In genomic region chr3:22174232-22174631, GRCm38 (mm10) we compare ENCODE assay signal across 26 mouse cellular contexts.
A peak's percentile ranks its signal among the peaks of the same experiment; 100 is the strongest.
DNase-seq lines count a peak whose midpoint lies in the region; ATAC-seq and TF ChIP-seq lines count a peak whose summit lies in the region.
"Had no signal": no experiment of that assay in that cellular context is flagged by ENCODE, and none has a peak within 500 bp of the region (broad histone marks: within the 10 kb centered on the region; RNA-seq: fewer than 3 reads in every experiment).

No protein-coding gene starts in this region.

- no peak overlapping the region for H3K4me2 ChIP-seq in forebrain, embryonic 13.5 days
- H3K4me2 ChIP-seq in forebrain, postnatal 0 days (ENCODE audit: low read depth), result no peak overlapping the region
- H3K4me2 ChIP-seq: embryonic facial prominence, embryonic 12.5 days; heart, embryonic 12.5 days; heart, embryonic 15.5 days; hindbrain, embryonic 13.5 days; intestine, embryonic 15.5 days had no signal

- no peak for DNase-seq in forebrain, postnatal 0 days
- peak; percentile 49 for DNase-seq in heart, adult 11 months
- DNase-seq in heart, adult 9 months (ENCODE audit: low spot score in 2 of 2), result no peak
- peak; percentile 36 for DNase-seq in 416B (ENCODE audit: low read depth)
- peak; percentile 26 for DNase-seq in brain, embryonic 14.5 days (ENCODE audit: low read depth)
- DNase-seq in midbrain, embryonic 10.5 days (ENCODE audit: low spot score), result no peak
- DNase-seq: adrenal gland, adult 8-10 months; adrenal gland, postnatal 25 days; cerebellum, adult 18-20 months; cerebellum, adult 9-10 months; cerebellum, postnatal 14 days; gastrocnemius, postnatal 36 days; heart, postnatal 10 days; heart, postnatal 36 days; kidney, adult 11 months had no signal

- H3K27ac ChIP-seq in forebrain, embryonic 13.5 days, result no peak overlapping the region
- H3K27ac ChIP-seq in forebrain, postnatal 0 days (ENCODE audit: low read depth, low read length), result no peak overlapping the region
- H3K27ac ChIP-seq in midbrain, embryonic 10.5 days (replicated peaks), result no peak overlapping the region
- H3K27ac ChIP-seq: embryonic facial prominence, embryonic 12.5 days; heart, embryonic 15.5 days; hindbrain, embryonic 10.5 days; hindbrain, embryonic 13.5 days; intestine, embryonic 15.5 days had no signal

- TF ChIP-seq CTCF in forebrain, postnatal 0 days (IDR thresholded peaks at IDR 0.05; ENCODE audit: low read depth), result no peak
- no peak for TF ChIP-seq CTCF in brain, embryonic 14.5 days (IDR thresholded peaks at IDR 0.05; ENCODE audit: borderline replicate concordance, extremely low read depth, insufficient read depth, insufficient read length)

- H3K4me1 ChIP-seq in forebrain, embryonic 13.5 days, result peaks cover 6% of the 10 kb centered on the region
- H3K4me1 ChIP-seq in forebrain, postnatal 0 days (ENCODE audit: insufficient read depth), result no peaks in the 10 kb centered on the region
- H3K4me1 ChIP-seq in midbrain, embryonic 10.5 days, result peaks cover 10% of the 10 kb centered on the region
- H3K4me1 ChIP-seq: intestine, embryonic 15.5 days had no signal

- peak; percentile 22; the same call in 1 of the 2 replicates for ATAC-seq in forebrain, embryonic 13.5 days
- no peak for ATAC-seq in forebrain, postnatal 0 days
- ATAC-seq: activated CD4-positive, CD25-positive, alpha-beta regulatory T cell, adult 4 months; CD4-positive, CD25-positive, alpha-beta regulatory T cell, adult 4 months; hindbrain, embryonic 16.5 days; intestine, embryonic 15.5 days had no signal

- H3K36me3 ChIP-seq in forebrain, embryonic 13.5 days (ENCODE audit: poor library complexity, severe bottlenecking), result no peaks in the 10 kb centered on the region
- H3K36me3 ChIP-seq in forebrain, postnatal 0 days (ENCODE audit: insufficient read depth), result no peaks in the 10 kb centered on the region
- H3K36me3 ChIP-seq in midbrain, embryonic 10.5 days, result no peaks in the 10 kb centered on the region
- H3K36me3 ChIP-seq: embryonic facial prominence, embryonic 12.5 days; heart, embryonic 12.5 days; heart, embryonic 15.5 days; hindbrain, embryonic 10.5 days; hindbrain, embryonic 13.5 days; intestine, embryonic 15.5 days had no signal

- WGBS in forebrain, embryonic 13.5 days, result 83% methylated on average over 4 of the region's 4 CpGs
- WGBS in forebrain, postnatal 0 days, result 77% methylated on average over 4 of the region's 4 CpGs
- 85% methylated on average over 4 of the region's 4 CpGs for WGBS in midbrain, embryonic 10.5 days

- TF ChIP-seq POLR2A in brain, embryonic 14.5 days (IDR thresholded peaks at IDR 0.05; ENCODE audit: borderline replicate concordance, extremely low read depth, insufficient read depth, insufficient read length, poor library complexity, severe bottlenecking), result no peak

- H3K9ac ChIP-seq in forebrain, embryonic 13.5 days, result no peak overlapping the region
- no peak overlapping the region for H3K9ac ChIP-seq in forebrain, postnatal 0 days
- H3K9ac ChIP-seq: embryonic facial prominence, embryonic 12.5 days; heart, embryonic 12.5 days; heart, embryonic 15.5 days; hindbrain, embryonic 13.5 days; intestine, embryonic 15.5 days had no signal

- no peaks in the 10 kb centered on the region for H3K9me3 ChIP-seq in forebrain, embryonic 13.5 days (replicated peaks)
- H3K9me3 ChIP-seq in forebrain, postnatal 0 days (ENCODE audit: low read length), result no peaks in the 10 kb centered on the region
- no peaks in the 10 kb centered on the region for H3K9me3 ChIP-seq in midbrain, embryonic 10.5 days (replicated peaks)
- H3K9me3 ChIP-seq: embryonic facial prominence, embryonic 12.5 days; heart, embryonic 12.5 days; heart, embryonic 15.5 days; hindbrain, embryonic 10.5 days; hindbrain, embryonic 13.5 days; intestine, embryonic 15.5 days had no signal

- H3K4me3 ChIP-seq in forebrain, embryonic 13.5 days, result no peak overlapping the region
- H3K4me3 ChIP-seq in forebrain, postnatal 0 days (ENCODE audit: low read depth, low read length), result no peak overlapping the region
- H3K4me3 ChIP-seq in midbrain, embryonic 10.5 days, result no peak overlapping the region
- H3K4me3 ChIP-seq: embryonic facial prominence, embryonic 12.5 days; erythroblast, embryonic 14.5 days; heart, embryonic 12.5 days; heart, embryonic 15.5 days; hindbrain, embryonic 10.5 days; hindbrain, embryonic 13.5 days; intestine, embryonic 15.5 days had no signal

- H3K27me3 ChIP-seq in forebrain, embryonic 13.5 days, result no peaks in the 10 kb centered on the region
- no peaks in the 10 kb centered on the region for H3K27me3 ChIP-seq in forebrain, postnatal 0 days (ENCODE audit: insufficient read depth, low read length)
- H3K27me3 ChIP-seq in midbrain, embryonic 10.5 days (ENCODE audit: low read depth, poor library complexity, severe bottlenecking), result no peaks in the 10 kb centered on the region
- H3K27me3 ChIP-seq: embryonic facial prominence, embryonic 12.5 days; heart, embryonic 12.5 days; heart, embryonic 15.5 days; hindbrain, embryonic 13.5 days; intestine, embryonic 15.5 days had no signal

Comparison
In these comparisons a context has a peak if more than half of its experiments do, and no peak if none do; other contexts are left out.
1. DNase-seq: peak in heart, adult 11 months (single experiment), 416B (single experiment) and brain, embryonic 14.5 days (single experiment); none in forebrain, postnatal 0 days (single experiment), heart, adult 9 months (0 of 2) and midbrain, embryonic 10.5 days (single experiment).